Mouse (Mus musculus) small intestine, adult 2 months (tissue): ENCODE measurements around the gene Arhgdia.

Experiments
- CTCF ChIP-seq: fragments of 200-500 bp; IDR thresholded peaks from 2 replicates; pipeline ENCODE4 v1.5.1; 2012; ENCODE audit warnings: low read depth, mild to moderate bottlenecking, control low read depth, inconsistent platforms, low read length, moderate library complexity, mixed read lengths; ENCODE audit not compliant: insufficient replicate concordance, insufficient read length; ENCODE audit errors: extremely low read depth
- POLR2A ChIP-seq: fragments of 200-500 bp; IDR thresholded peaks from 2 replicates; pipeline ENCODE4 v1.6.1; 2012; ENCODE audit warnings: low read depth, mild to moderate bottlenecking, control low read depth, inconsistent platforms, low read length, moderate library complexity

DNA sequence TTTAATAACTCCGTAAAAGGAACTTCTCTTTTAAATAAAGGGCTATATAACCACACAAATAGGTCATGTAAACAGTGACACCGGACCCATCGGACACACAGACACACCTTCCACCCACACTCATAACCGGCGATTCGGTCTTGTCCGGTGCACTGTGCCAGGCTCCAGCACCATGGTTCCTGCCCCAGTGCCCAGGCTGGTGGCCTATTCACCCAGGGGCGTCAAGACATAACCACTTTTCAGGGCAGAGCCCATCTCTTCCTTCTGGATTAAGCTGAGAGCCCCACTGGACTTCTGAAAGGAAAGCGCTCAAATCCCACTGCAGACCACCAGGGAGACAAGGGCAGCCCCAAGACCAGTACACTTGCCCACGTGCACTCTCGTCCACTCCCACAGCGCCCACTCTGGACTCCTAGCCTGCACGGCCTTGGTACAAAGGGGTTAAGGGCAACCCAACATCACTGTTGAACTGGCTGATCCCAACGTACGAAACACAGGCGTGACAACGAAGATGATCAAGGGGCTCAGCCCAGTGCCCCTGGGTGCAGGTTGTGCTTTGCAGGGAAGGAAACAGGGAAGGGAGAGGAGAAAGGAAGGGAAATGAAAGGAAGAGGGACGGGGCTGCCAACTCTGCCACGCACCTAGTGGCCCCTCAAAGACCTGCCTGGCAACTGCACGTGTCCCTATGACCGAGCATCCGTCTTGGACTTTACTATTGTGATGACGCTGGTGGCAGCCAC, 47.3 kb upstream of the Arhgdia start:
- TF ChIP-seq CTCF (no peak), POLR2A (no peak)
